Mouse (Mus musculus) E14TG2a.4 (cell line): ENCODE measurements around the gene Cfb.

ENCODE experiments used
- CTCF ChIP-seq: conservative IDR thresholded peaks from 2 replicates; pipeline ENCODE4 v1.5.1; 2014; ENCODE audit warnings: low read length
- NANOG ChIP-seq: IDR thresholded peaks from 2 replicates; pipeline ENCODE4 v1.6.1; 2014; ENCODE audit warnings: borderline replicate concordance, low read length, mixed read lengths
- POU5F1 ChIP-seq: IDR thresholded peaks from 2 replicates; pipeline ENCODE4 v1.6.1; 2014; ENCODE audit warnings: low read length, borderline replicate concordance

DNA sequence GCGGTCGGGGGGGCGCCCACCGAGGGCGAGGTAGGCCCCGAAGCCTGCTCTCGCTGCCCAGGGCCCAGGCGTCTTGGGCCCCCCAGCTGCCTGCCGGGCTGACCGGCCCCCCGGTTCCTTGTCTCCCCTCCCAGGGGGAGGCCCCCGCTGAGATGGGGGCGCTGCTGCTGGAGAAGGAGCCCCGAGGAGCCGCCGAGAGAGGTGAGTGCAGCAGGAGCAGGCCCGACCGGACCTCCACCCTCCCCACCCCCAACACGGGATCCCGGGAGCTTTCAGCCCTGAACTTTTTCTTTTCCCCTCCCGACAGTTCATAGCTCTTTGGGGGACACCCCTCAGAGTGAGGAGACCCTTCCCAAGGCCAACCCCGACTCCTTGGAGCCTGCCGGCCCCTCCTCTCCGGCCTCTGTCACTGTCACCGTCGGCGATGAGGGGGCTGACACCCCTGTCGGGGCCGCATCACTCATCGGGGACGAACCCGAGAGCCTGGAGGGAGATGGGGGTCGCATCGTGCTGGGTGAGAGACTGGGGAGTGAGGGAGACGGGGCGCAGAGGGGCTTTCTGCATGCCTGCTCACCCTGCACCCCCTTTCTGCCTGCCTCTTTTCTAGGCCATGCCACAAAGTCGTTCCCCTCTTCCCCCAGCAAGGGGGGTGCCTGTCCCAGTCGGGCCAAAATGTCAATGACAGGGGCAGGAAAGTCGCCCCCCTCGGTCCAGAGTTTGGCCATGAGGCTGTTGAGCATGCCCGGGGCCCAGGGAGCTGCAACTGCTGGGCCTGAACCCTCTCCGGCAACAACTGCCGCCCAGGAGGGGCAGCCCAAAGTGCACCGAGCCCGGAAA lies 37.0 kb upstream of the Cfb start:
- no peak for TF ChIP-seq NANOG
- TF ChIP-seq CTCF = no peak
- no peak for TF ChIP-seq POU5F1
